Mouse (Mus musculus): ENCODE data around the gene Acot7. TPM values are rescaled to one million over a fixed set of nuclear protein-coding genes. Genes with fewer than 3 reads are reported as not detected.

Acot7 gene
- polyA plus RNA-seq, 1 experiment from 2014 or later: 63.4 TPM

GRCm38 (mm10) chr4:152158585-152159284 is 19.2 kb upstream of the Acot7 start, which contains the start of gene Hes2:
Hes2 (plus strand) TSS chr4:152158867.
- Histone ChIP-seq H3K9me3 (ENCODE audit: low read length) (no peaks in the 10 kb centered on the region), H3K4me1 (ENCODE audit: insufficient read depth, low read depth, low read length) (peaks cover 6% of the 10 kb centered on the region; the same call in 1 of the 2 replicates), H3K27me3 (replicated peaks; ENCODE audit: insufficient read depth, low read length) (peaks cover 37% of the 10 kb centered on the region), H3K27ac (ENCODE audit: low read length) (no peak within 1 kb of the TSS), H3K4me2 (replicated peaks; ENCODE audit: low read depth, low read length) (peak within 1 kb of the TSS; percentile 49), H3K4me3 (ENCODE audit: low read depth, low read length) (peak within 1 kb of the TSS; percentile 24; the same call in 1 of the 2 replicates), H3K36me3 (ENCODE audit: insufficient read depth, low read length) (no peaks in the 10 kb centered on the region), H3K9ac (replicated peaks; ENCODE audit: low read depth) (no peak within 1 kb of the TSS)
- TF ChIP-seq CTCF (IDR thresholded peaks at IDR 0.05) (no peak), EP300 (IDR thresholded peaks at IDR 0.05) (no peak)
- ATAC-seq (no peak), DNase-seq (ENCODE audit: low spot score) (no peak)
- WGBS: 4% methylated on average over 35 of the region's 35 CpGs

- Histone ChIP-seq H3K27me3 (replicated peaks; ENCODE audit: insufficient read depth, low read length) (peaks cover 37% of the 10 kb centered on the region), H3K27ac (ENCODE audit: low read length) (no peak overlapping the region), H3K9me3 (ENCODE audit: low read length) (no peaks in the 10 kb centered on the region), H3K36me3 (ENCODE audit: insufficient read depth, low read length) (no peaks in the 10 kb centered on the region), H3K4me3 (ENCODE audit: low read depth, low read length) (0 out of 2 replicates have a peak overlapping the region, but pooled peaks have one; percentile 3), H3K4me1 (ENCODE audit: insufficient read depth, low read depth, low read length) (peaks cover 6% of the 10 kb centered on the region; the same call in 1 of the 2 replicates), H3K4me2 (replicated peaks; ENCODE audit: low read depth, low read length) (peak overlapping the region; percentile 49), H3K9ac (replicated peaks; ENCODE audit: low read depth) (no peak overlapping the region)
- no peak for DNase-seq (ENCODE audit: low spot score)
- 3% methylated on average over 17 of the region's 19 CpGs for whole genome bisulfite sequencing
- ATAC-seq: peak; percentile 9; the same call in 1 of the 2 replicates
- TF ChIP-seq CTCF (IDR thresholded peaks at IDR 0.05): no peak
- TF ChIP-seq EP300 (IDR thresholded peaks at IDR 0.05): no peak
Observed at GRCm38 (mm10) chr4:152159285-152159678, 18.7 kb upstream of the Acot7 start.

- no peaks in the 10 kb centered on the region for H3K36me3 ChIP-seq (ENCODE audit: insufficient read depth, low read length)
- DNase-seq (ENCODE audit: low spot score) (no peak), ATAC-seq (no peak)
- H3K27me3 ChIP-seq (replicated peaks; ENCODE audit: insufficient read depth, low read length): peaks cover 37% of the 10 kb centered on the region
- H3K4me3 ChIP-seq (ENCODE audit: low read depth, low read length): no peak overlapping the region
- no peaks in the 10 kb centered on the region for H3K9me3 ChIP-seq (ENCODE audit: low read length)
- 37% methylated on average over 4 of the region's 4 CpGs for WGBS
- H3K27ac ChIP-seq (ENCODE audit: low read length): no peak overlapping the region
- no peak overlapping the region for H3K4me2 ChIP-seq (replicated peaks; ENCODE audit: low read depth, low read length)
- H3K4me1 ChIP-seq (ENCODE audit: insufficient read depth, low read depth, low read length): peaks cover 6% of the 10 kb centered on the region; the same call in 1 of the 2 replicates
- no peak overlapping the region for H3K9ac ChIP-seq (replicated peaks; ENCODE audit: low read depth)
- TF ChIP-seq EP300 (IDR thresholded peaks at IDR 0.05) (no peak), CTCF (IDR thresholded peaks at IDR 0.05) (no peak)
Observed at GRCm38 (mm10) chr4:152160748-152161147, 17.2 kb upstream of the Acot7 start.

- Histone ChIP-seq H3K9me3 (ENCODE audit: low read length) (no peaks in the 10 kb centered on the region), H3K4me2 (replicated peaks; ENCODE audit: low read depth, low read length) (no peak overlapping the region), H3K4me1 (ENCODE audit: insufficient read depth, low read depth, low read length) (peaks cover 6% of the 10 kb centered on the region; the same call in 1 of the 2 replicates), H3K27me3 (replicated peaks; ENCODE audit: insufficient read depth, low read length) (peaks cover 37% of the 10 kb centered on the region), H3K27ac (ENCODE audit: low read length) (no peak overlapping the region), H3K9ac (replicated peaks; ENCODE audit: low read depth) (no peak overlapping the region), H3K36me3 (ENCODE audit: insufficient read depth, low read length) (no peaks in the 10 kb centered on the region), H3K4me3 (ENCODE audit: low read depth, low read length) (no peak overlapping the region)
- TF ChIP-seq CTCF (IDR thresholded peaks at IDR 0.05) (no peak), EP300 (IDR thresholded peaks at IDR 0.05) (no peak)
- ATAC-seq (no peak), DNase-seq (ENCODE audit: low spot score) (no peak)
- 67% methylated on average over 6 of the region's 6 CpGs for WGBS
Observed at GRCm38 (mm10) chr4:152161601-152162000, 16.3 kb upstream of the Acot7 start.

- H3K9ac ChIP-seq (replicated peaks; ENCODE audit: low read depth): no peak overlapping the region
- peaks cover 37% of the 10 kb centered on the region for H3K27me3 ChIP-seq (replicated peaks; ENCODE audit: insufficient read depth, low read length)
- ATAC-seq (no peak), DNase-seq (ENCODE audit: low spot score) (no peak)
- no peak for TF ChIP-seq EP300 (IDR thresholded peaks at IDR 0.05)
- no peak for TF ChIP-seq CTCF (IDR thresholded peaks at IDR 0.05)
- peaks cover 6% of the 10 kb centered on the region; the same call in 1 of the 2 replicates for H3K4me1 ChIP-seq (ENCODE audit: insufficient read depth, low read depth, low read length)
- H3K27ac ChIP-seq (ENCODE audit: low read length): no peak overlapping the region
- H3K4me3 ChIP-seq (ENCODE audit: low read depth, low read length): no peak overlapping the region
- 80% methylated on average over 2 of the region's 2 CpGs for WGBS
- no peaks in the 10 kb centered on the region for H3K9me3 ChIP-seq (ENCODE audit: low read length)
- no peak overlapping the region for H3K4me2 ChIP-seq (replicated peaks; ENCODE audit: low read depth, low read length)
- H3K36me3 ChIP-seq (ENCODE audit: insufficient read depth, low read length): no peaks in the 10 kb centered on the region
Observed at GRCm38 (mm10) chr4:152162748-152163147, 15.2 kb upstream of the Acot7 start.

- Histone ChIP-seq H3K27me3 (replicated peaks; ENCODE audit: insufficient read depth, low read length) (peaks cover 13% of the 10 kb centered on the region), H3K4me3 (ENCODE audit: low read depth, low read length) (no peak overlapping the region), H3K27ac (ENCODE audit: low read length) (no peak overlapping the region), H3K9ac (replicated peaks; ENCODE audit: low read depth) (no peak overlapping the region), H3K36me3 (ENCODE audit: insufficient read depth, low read length) (no peaks in the 10 kb centered on the region), H3K4me2 (replicated peaks; ENCODE audit: low read depth, low read length) (peak overlapping the region; percentile 28; the same call in 1 of the 2 replicates), H3K9me3 (ENCODE audit: low read length) (no peaks in the 10 kb centered on the region), H3K4me1 (ENCODE audit: insufficient read depth, low read depth, low read length) (no peaks in the 10 kb centered on the region)
- 20% methylated on average over 22 of the region's 22 CpGs for WGBS
- DNase-seq (ENCODE audit: low spot score) (peak; percentile 68), ATAC-seq (peak; percentile 46; the same call in 1 of the 2 replicates)
- TF ChIP-seq EP300 (IDR thresholded peaks at IDR 0.05) (no peak), CTCF (IDR thresholded peaks at IDR 0.05) (peak; percentile 97)
Observed at GRCm38 (mm10) chr4:152165036-152165931, 12.7 kb upstream of the Acot7 start.
